Mouse (Mus musculus) right cerebral cortex, postnatal 14 days (tissue): Measurements from ENCODE around the gene Tmem140.

Source experiments
- DNase-seq: peaks from one replicate; pipeline ENCODE4 v3.0.0; 2022

Tmem140 gene

DNA sequence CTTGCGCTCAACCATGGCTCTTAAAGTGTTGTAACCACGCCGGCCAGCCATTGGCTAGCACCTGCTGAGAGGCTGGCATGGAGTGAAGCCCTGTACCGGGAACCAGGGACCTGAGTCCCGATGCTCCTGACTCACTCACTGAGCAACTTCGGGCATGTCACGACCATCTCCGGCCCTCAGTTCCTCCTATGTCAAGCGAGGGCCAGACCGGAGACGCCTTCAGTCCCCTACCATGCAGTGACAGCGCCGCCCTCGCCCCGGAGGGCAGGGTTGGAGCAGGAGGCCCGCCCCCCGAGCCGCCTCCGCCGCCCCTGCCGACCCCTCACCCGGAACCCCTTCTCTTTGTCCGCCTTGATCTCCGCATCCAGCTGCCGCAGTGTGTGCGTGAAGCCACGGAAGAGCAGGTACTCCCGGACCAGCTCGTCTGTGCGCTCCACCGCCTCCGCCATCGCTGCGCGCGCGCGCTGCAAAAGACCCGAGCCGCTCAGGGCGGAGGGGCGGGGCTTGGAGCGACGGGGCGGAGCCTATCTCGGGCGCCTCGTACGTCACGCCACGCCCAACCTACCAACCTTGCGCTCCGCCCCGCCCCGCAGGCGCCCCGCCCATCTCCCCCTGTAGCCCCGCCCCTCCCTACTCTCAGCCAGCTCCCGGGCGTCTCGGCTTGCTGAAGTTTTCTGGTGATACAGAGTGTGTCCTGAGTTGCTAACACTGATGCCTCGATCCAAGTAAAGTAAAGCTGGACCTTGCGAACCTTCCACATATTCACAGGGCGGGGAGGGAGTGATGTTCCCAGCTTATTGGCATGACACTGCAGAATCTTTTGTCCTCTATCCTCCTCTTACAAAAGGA is 47.6 kb downstream of the Tmem140 start, which contains the start of gene Wdr91:
Wdr91 (minus strand) TSS at position 506 of the 849 bp plus-strand sequence.
- DNase-seq = peak; percentile 96

DNA sequence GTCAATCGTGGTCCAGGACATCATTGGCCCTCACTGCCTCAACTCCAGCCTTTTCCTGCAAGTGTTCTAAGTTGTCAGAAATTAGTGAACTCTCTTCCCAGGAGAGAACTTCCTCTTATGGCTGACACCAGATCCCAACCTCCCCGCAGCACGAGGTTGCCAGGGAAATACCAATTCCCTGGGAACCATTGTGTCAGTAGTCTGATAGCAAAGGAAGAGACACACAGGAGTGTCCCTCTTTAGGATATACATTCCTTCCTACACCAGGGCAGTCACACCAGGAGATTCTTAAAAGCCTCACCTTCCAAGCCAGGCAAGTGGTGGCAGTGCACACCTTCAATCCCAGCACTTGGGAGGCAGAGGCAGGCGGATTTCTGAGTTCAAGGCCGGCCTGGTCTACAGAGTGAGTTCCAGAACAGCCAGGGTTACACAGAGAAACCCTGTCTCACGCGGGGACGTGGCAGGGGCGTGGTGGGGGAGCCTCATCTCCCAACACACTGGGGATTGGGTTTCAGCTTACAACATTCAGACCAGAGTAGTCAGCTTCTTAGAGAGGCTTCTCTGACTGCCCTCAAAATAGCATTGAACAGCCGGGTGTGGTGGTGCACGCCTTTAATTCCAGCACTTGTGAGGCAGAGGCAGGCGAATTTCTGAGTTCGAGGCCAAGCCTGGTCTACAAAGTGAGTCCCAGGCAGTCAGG is 50.5 kb downstream of the Tmem140 start:
- DNase-seq = no peak

DNA sequence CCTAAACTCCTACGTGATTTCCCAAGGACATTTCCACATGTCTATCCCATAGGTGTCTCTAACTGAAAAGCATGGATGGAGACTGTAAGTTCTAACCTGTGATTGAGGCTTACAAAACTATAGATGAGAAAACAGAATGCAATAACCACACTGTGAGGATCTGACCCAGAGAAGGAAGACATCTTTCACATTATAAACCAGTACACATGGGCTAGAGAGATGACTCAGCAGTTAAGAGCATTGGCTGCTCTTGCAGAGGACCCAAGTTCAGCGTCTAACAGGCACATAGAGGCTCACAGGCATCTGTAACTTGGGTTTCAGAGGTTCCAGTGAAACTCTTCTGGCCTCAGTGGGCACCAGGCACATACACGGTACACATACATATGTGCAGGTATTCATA is 51.5 kb downstream of the Tmem140 start:
- no peak for DNase-seq

DNA sequence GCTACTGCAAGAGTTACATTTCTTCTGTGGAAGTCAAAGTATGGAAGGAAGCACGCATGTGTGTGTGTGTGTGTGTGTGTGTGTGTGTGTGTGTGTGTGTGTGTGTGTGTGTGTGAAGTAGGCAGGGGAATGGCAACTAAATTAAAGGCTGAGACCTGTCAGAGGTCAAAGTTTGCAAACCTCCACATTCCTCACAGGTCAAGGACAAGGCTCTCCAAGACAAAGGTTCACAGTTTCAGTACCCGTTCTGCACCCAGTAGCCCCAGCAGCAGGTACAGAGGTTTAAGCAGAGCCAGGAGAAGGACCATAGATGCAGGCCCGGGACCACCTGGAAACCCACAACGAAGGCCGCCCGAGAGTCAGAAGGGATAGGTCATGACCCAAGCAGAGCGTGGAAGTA is 56.2 kb downstream of the Tmem140 start:
- no peak for DNase-seq

DNA sequence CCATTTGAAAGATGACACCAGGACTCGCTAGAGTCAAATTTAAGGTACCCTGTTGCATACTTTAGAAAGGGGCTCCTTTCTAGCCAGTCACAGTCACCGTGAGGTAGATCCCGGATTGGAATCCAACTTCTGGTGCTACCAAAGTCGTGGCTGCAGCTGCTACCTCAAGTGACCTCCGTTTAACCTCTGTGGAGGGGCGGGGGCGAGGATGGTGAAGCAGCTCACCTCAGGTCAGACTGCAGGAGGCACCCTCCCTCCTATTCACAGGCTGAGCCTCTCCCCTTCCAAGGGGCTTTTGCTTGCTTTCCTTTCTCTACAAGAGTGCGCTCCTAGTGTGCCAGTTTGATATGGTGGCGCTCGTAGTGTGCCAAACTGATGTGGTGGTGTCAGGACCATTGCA is 57.0 kb downstream of the Tmem140 start, which contains the start of gene Stra8:
Stra8 (plus strand) TSS at position 208 of the 400 bp plus-strand sequence.
- DNase-seq = no peak

DNA sequence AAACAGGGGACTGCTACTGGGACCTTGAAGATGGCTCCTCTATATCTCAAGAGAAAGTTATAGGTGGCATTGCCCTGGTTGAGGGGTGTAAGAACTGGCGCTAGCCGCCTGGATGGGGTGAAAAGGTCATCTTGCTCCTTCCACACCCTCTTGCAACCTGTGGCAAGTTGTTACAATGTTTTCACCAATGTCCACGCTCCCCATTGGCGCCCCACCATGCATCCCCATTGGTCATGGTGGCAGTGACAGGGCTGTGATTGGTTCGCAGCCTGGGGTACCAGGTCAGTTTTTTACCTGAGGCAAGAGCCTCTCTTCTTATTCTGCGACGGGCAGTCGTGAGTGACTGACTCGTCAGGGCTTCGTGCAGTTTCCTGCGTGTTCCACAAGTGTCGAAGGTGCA is 57.7 kb downstream of the Tmem140 start:
- no peak for DNase-seq

DNA sequence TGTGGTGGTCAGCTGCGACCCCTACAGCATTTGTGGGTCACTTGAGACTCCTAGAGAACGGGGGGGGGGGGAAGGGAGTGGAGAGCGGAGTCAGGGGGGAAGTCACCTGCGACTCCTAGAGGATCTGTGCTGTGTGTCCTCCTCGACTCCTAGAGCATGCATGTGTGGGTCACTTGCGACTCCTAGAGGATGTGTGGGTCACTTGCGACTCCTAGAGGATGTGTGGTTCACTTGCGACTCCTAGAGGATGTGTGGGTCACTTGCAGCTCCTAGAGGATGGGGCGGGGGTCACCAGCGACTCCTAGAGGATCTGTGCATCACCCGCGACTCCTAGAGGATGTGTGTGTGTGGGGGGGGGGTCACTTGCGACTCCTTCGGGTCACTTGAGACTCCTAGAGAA is 59.0 kb downstream of the Tmem140 start:
- DNase-seq = peak; percentile 10
